Comparison of ENCODE assay signal across 8 mouse cellular contexts in the genomic region with DNA sequence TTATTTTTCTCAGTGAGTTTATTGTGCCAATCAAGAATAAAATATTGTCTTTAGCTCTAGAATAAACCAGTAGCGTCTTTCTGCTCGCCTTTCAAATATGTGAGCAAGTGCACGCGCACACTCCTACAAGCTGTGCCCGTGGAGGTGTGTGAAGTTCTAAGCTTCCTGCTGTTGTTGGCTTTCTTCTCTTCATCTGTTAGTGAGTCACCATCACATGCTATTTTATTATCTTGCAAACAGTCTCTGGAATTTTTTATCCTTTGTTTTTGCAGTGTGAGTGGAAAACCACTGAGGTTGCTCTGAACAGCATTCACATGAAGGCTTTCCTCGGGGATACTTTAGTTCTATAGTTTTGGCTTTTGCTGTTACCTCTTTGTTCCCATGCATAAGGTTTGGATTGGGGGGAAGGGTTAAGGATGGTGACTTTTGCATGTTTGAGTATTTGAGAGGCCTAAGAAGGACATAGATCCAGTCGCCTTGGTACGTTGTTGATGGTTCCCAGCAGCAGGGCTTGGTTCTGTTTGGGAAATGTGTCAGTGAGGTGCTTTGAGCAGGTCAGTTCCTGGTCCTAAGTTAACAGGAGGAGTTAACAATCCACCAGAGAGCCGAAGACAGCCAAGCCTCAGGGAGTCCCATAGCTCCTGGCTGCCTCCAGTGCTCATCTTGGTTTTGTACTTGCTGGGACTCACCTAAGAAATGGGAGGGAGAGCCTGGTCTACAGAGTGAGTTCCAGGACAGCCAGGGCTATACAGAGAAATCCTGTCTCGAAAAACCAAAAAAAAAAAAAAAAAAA.
DNase-seq lines count a peak whose midpoint lies in the region; ATAC-seq lines count a peak whose summit lies in the region.
"Had no signal": no experiment of that assay in that cellular context is flagged by ENCODE, and none has a peak within 500 bp of the region (broad histone marks: within the 10 kb centered on the region; RNA-seq: fewer than 3 reads in every experiment).

No protein-coding gene starts in this region.

- peak overlapping the region; percentile 93 for H3K27ac ChIP-seq in limb, embryonic 13.5 days

- ATAC-seq in limb, embryonic 13.5 days (ENCODE audit: low FRiP score, low read depth) = no peak
- no peak for ATAC-seq in erythroblast, adult 5-6 weeks (replicated peaks; ENCODE audit: low FRiP score, poor library complexity, severe bottlenecking)

- H3K9me3 ChIP-seq in limb, embryonic 13.5 days = no peaks in the 10 kb centered on the region

- H3K9ac ChIP-seq in limb, embryonic 13.5 days = peak overlapping the region; percentile 39; the same call in 1 of the 2 replicates

- H3K4me2 ChIP-seq in limb, embryonic 13.5 days (replicated peaks) = peak overlapping the region; percentile 48; the same call in 1 of the 2 replicates
- H3K4me2 ChIP-seq: liver, embryonic 11.5 days had no signal

- 53% methylated on average over 10 of the region's 10 CpGs for WGBS in limb, embryonic 13.5 days

- H3K4me3 ChIP-seq in limb, embryonic 13.5 days = no peak overlapping the region

- peaks cover 10% of the 10 kb centered on the region; the same call in 1 of the 2 replicates for H3K36me3 ChIP-seq in limb, embryonic 13.5 days

- peak; percentile 43 for DNase-seq in layer of hippocampus, adult 11-12 months (ENCODE audit: low spot score)
- no peak for DNase-seq in layer of hippocampus, adult 18-20 months (ENCODE audit: low spot score in 2 of 2)
- DNase-seq in MN1 (ENCODE audit: low spot score) = peak; percentile 51
- DNase-seq in brain, adult 2 months (ENCODE audit: low read depth, low spot score) = peak; percentile 82
- no peak for DNase-seq in adrenal gland, postnatal 25 days

- H3K4me1 ChIP-seq in limb, embryonic 13.5 days = peaks cover 60% of the 10 kb centered on the region

- H3K27me3 ChIP-seq in limb, embryonic 13.5 days = no peaks in the 10 kb centered on the region

Comparison
In these comparisons a context has a peak if more than half of its experiments do, and no peak if none do; other contexts are left out.
1. DNase-seq: peak in layer of hippocampus, adult 11-12 months (single experiment), MN1 (single experiment) and brain, adult 2 months (single experiment); none in layer of hippocampus, adult 18-20 months (0 of 2) and adrenal gland, postnatal 25 days (single experiment).